Mouse (Mus musculus): ENCODE results near the gene Olfr1490.
"Not testable (repeated sequence)": the region's sequence is repeated elsewhere in the genome, so short reads cannot be mapped to it uniquely, and the experiment has no call there.

Olfr1490 gene

GRCm38 (mm10) chr19:13650791-13651190, at the start of gene Olfr1490:
Gene Olfr1490, plus strand, starts transcription at chr19:13651091.
- DNase-seq, result no peak

- not testable (repeated sequence) for DNase-seq
Measured at GRCm38 (mm10) chr19:13617075-13617474, 33.8 kb upstream of the Olfr1490 start, which contains the start of gene Olfr1487. Gene Olfr1487, plus strand, starts transcription at chr19:13617375.

- DNase-seq, result no peak
Measured at GRCm38 (mm10) chr19:13631321-13631720, 19.6 kb upstream of the Olfr1490 start, which contains the start of gene Olfr1489. Gene Olfr1489, plus strand, starts transcription at chr19:13631621.

GRCm38 (mm10) chr19:13696968-13697367, 46.1 kb downstream of the Olfr1490 start, which contains the start of gene Olfr1491:
Gene Olfr1491, plus strand, starts transcription at chr19:13697268.
- DNase-seq, result no peak

Data from kidney, adult 11 months (tissue).